Mouse (Mus musculus) erythroblast, embryonic 14.5 days (primary cell): ENCODE measurements at regions not wholly inside any gene's neighbourhood (a gene's known extent, or its start where the extent isn't known, plus 50 kb on each side); places are given as distances from the start of the nearest gene placed in this dataset.

Experiments
- H3K27me3 ChIP-seq: 2 replicates; pipeline ENCODE4 v1.6.1; 2012; ENCODE audit warnings: inconsistent platforms; ENCODE audit not compliant: control insufficient read depth
- H3K36me3 ChIP-seq: 2 replicates; pipeline ENCODE4 v1.6.1; 2012; ENCODE audit warnings: mild to moderate bottlenecking, inconsistent platforms; ENCODE audit not compliant: control insufficient read depth
- H3K4me1 ChIP-seq: 2 replicates; pipeline ENCODE4 v1.6.1; 2012; ENCODE audit warnings: inconsistent platforms; ENCODE audit not compliant: control insufficient read depth
- H3K4me3 ChIP-seq: replicated peaks from 2 replicates; pipeline ENCODE3; 2012; ENCODE audit warnings: moderate library complexity, mild to moderate bottlenecking, inconsistent platforms
- H3K9me3 ChIP-seq: 2 replicates; pipeline ENCODE4 v1.6.1; 2012; ENCODE audit warnings: low read length, inconsistent platforms, mixed read lengths; ENCODE audit not compliant: control insufficient read depth
- GATA1 ChIP-seq: IDR thresholded peaks from 2 replicates; pipeline ENCODE4 v1.6.1; 2012; ENCODE audit warnings: low read length, inconsistent platforms, mixed read lengths
- TAL1 ChIP-seq: IDR thresholded peaks from 3 replicates; pipeline ENCODE4 v1.6.1; 2012; ENCODE audit warnings: low read length, inconsistent platforms, mixed read lengths

DNA sequence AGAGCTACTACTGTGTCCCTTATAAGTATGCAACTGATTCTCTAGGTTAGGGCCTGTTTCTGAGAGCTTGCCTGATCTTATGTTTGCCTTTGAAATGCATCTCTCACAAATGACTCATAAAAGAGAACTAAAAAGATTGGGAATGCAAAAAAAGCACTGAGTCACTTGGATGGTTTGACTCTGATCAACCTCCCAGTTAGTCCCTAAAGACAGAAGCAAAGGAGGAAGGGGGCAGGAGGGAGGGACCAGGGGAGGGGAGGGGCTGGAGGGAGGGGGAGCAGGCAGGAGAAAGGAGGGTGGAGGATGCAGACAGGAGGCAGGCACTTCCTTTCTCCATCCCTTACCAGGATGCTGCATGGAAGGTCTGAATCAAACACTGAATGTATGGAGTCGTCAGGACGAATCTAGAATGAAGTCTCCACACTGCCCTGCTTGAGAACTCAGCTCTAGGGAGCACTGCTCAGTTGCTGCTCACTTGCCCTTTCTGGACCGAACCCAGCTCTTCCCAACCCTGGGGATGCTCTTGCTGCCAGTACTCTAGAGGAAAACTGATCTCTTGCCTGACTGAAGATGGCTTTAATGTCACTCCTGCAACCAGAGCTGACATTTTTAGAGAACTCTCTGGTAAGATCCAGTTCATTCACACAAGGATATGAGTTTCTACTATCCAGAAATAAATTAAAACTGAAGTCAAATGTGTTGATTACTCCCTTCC is 201.7 kb downstream of the Hlx start:
- TF ChIP-seq GATA1 (no peak), TAL1 (no peak)
- Histone ChIP-seq H3K4me1 (no peaks in the 10 kb centered on the region), H3K27me3 (no peaks in the 10 kb centered on the region; the same call in 1 of the 2 replicates), H3K36me3 (no peaks in the 10 kb centered on the region), H3K9me3 (no peaks in the 10 kb centered on the region), H3K4me3 (no peak overlapping the region)

DNA sequence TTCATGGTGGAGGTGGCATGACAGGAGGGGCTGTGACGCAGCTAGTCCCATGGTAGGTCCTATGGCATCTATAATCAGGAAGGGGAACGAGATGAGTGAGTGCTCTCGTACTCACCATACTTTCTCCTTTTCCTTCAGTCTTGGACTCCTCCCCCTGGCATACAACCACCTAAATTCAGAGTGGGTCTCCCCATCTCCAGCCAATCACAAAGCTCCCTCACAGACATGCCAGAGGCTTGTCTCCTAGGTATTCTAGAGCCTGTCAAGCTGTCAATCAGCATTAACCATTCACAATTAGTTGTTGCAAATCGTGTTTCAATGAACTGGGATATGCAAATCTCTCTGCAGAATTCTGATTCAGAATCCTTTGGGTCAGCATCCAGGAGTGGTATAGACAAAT is 206.7 kb downstream of the Hlx start:
- TF ChIP-seq GATA1 (no peak), TAL1 (no peak)

DNA sequence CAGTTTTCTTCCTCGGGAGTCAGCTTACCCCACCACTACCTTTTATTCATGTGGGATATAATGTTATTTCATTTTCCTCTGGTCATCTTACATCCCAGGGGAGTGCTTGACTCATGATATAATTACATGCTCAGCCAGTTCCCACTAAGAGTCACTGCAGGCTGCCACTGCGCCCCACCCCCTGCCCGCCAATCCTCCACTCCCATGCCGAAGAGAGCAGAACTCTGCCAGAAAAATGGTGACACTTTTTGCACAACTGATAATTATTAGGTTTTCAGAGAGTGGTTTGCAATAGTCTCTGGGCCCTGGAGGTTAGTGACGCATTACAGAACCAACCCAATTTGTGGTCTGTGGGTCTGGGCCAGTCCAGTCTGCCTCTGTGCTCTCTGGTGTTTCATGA is 212.9 kb downstream of the Hlx start:
- H3K4me3 ChIP-seq, result no peak overlapping the region
- no peaks in the 10 kb centered on the region for H3K27me3 ChIP-seq
- TF ChIP-seq GATA1 (no peak), TAL1 (no peak)
- H3K4me1 ChIP-seq, result no peaks in the 10 kb centered on the region
- H3K36me3 ChIP-seq, result no peaks in the 10 kb centered on the region
- H3K9me3 ChIP-seq, result no peaks in the 10 kb centered on the region

More for the DNA sequence above, 206.7 kb downstream of the Hlx start:
- Histone ChIP-seq H3K4me1 (no peaks in the 10 kb centered on the region), H3K36me3 (no peaks in the 10 kb centered on the region), H3K4me3 (no peak overlapping the region), H3K9me3 (no peaks in the 10 kb centered on the region), H3K27me3 (no peaks in the 10 kb centered on the region)

DNA sequence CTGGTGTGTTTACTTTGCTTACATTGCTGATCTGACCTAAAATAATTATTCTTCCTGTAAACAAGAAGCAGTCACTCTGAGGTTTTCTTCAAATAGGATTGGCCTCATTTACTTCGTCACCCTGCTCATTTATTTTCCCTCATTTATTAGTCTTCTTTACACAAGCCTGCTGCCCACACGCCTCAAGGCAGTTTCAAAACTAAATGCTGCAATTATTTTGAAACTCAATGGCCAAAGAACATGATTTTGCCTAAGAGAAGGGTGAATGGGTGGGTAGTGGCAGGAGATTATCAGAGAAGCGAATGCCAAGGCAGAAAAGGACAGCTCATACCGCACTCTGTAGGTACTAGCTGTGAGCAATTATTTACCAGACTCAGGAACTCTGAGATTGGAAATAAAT is 227.8 kb downstream of the Hlx start:
- Histone ChIP-seq H3K27me3 (no peaks in the 10 kb centered on the region), H3K4me1 (no peaks in the 10 kb centered on the region), H3K9me3 (0 out of 2 replicates have a peak, but pooled peaks cover 2% of the 10 kb centered on the region), H3K4me3 (no peak overlapping the region), H3K36me3 (no peaks in the 10 kb centered on the region)
- TF ChIP-seq TAL1 (no peak), GATA1 (no peak)

DNA sequence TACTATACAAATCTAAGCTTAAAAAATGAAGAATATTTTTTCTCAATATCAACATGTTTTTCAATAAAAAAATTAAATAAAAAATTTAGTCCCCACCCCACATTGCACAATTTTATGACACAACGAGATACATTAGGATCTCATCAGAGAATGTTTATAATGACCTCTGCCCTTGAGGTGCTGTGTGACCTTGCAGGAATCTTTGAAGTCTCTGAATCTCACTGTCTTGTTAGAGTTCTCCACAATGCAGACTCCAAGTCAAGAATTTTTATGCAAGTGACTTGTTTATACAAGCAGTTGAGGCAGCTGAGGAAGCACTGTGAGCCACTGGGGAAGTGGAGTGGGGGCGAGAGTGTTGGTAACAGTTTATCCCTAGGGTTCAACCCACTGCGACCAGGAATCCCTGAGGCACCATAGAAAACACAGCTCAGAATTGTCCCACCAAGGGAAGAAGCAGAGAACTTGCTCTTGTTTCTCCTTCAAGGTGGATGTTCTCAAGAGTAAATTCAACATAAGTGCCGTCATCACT is 228.5 kb downstream of the Hlx start:
- Histone ChIP-seq H3K4me3 (no peak overlapping the region), H3K4me1 (no peaks in the 10 kb centered on the region), H3K9me3 (0 out of 2 replicates have a peak, but pooled peaks cover 2% of the 10 kb centered on the region), H3K27me3 (no peaks in the 10 kb centered on the region), H3K36me3 (no peaks in the 10 kb centered on the region)
- TF ChIP-seq TAL1 (no peak), GATA1 (no peak)

DNA sequence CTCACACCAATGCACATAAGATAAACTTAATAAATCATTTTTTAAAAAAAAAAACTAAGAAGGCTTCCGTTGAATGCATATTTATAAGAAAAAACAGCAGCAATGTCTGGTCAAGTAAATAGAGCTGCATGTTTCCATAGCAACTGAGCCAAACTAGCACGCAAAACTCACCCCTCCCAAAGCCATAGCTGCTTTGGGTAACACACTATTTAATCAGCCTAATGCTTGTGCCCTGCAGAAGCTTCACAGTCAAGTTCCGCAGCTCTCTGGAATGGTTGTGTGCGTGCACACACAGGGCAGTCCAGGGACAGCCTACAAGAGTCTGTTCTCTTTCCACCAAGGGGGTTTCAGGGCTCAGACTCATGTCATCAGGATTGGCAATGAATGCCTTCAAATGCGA is 231.7 kb downstream of the Hlx start:
- no peak overlapping the region for H3K4me3 ChIP-seq

DNA sequence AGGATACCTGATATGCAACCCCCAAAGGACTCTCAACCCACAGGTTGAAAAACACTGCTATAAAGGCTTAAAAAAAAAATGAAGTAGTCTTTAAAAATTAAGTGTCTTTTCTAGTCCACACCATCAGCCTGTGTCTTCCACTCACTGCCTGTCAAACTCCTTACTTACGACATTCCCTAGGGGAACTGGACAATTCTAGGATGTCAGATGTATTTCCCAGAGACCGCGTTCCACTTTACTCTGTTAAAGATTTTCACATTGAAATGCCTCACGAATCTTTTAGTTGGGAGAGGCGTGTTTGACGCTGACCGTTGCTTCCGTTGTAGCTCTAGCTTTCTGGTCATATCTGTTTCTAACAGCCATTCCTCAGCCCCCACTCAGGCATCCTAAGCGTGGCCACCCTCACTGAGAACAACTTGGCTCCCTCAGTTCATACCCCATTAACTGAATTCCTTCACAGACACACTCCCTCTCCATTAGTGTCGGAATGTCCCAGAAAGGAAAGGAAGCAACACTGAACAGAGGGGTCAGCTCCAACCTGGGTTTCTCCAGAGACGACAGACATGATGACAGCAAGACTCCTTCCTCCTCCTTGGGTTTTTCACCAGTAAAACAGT is 233.4 kb downstream of the Hlx start:
- Histone ChIP-seq H3K36me3 (no peaks in the 10 kb centered on the region), H3K9me3 (peaks cover 5% of the 10 kb centered on the region), H3K4me3 (no peak overlapping the region), H3K4me1 (no peaks in the 10 kb centered on the region), H3K27me3 (no peaks in the 10 kb centered on the region)
- TF ChIP-seq TAL1 (no peak), GATA1 (no peak)

More for the DNA sequence above, 231.7 kb downstream of the Hlx start:
- Histone ChIP-seq H3K9me3 (peaks cover 5% of the 10 kb centered on the region), H3K36me3 (no peaks in the 10 kb centered on the region), H3K27me3 (no peaks in the 10 kb centered on the region), H3K4me1 (no peaks in the 10 kb centered on the region)
- no peak for TF ChIP-seq GATA1

DNA sequence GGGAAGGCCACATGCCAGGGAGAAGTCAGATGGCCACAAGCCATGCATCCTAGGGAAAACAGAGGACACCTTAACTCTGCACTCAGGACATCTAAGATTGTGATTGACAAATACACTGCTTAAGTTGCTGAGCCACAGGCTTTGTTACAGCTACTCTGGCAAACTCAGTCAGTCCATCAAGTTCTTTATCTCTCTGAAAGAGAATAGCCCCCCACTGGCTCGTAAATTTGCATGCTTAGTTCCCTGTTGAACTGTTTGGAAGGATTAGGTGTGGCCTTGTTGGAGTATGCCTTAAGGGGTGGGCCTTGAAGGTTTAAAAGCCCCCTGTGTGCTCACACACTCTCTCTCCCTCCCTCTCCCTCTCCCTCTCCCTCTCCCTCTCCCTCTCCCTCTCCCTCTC is 235.4 kb downstream of the Hlx start:
- Histone ChIP-seq H3K27me3 (no peaks in the 10 kb centered on the region), H3K9me3 (peaks cover 3% of the 10 kb centered on the region), H3K4me1 (no peaks in the 10 kb centered on the region), H3K4me3 (no peak overlapping the region), H3K36me3 (no peaks in the 10 kb centered on the region)
- no peak for TF ChIP-seq GATA1
- no peak for TF ChIP-seq TAL1

DNA sequence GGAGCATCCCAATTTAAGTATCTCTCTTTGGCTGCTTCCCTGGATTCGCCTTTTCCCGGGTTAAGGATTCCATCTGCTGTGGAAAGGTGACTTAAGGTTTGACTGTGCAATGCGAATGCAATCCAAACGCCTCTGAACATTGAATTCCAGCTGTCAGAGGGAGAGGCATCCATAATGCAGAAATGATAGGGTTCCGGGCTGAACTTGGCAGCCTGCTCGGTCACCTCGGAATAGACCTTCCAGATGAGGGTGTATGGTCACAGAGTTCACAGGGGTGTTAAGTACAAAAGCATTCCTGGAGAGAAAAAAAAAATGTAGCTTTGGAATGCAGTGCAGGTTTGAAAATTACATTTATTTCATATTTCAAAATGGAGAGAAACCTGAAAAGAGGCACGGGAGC is 238.6 kb downstream of the Hlx start:
- H3K9me3 ChIP-seq, result peaks cover 3% of the 10 kb centered on the region
- TF ChIP-seq TAL1 (no peak), GATA1 (no peak)
- H3K36me3 ChIP-seq, result no peaks in the 10 kb centered on the region
- no peak overlapping the region for H3K4me3 ChIP-seq
- no peaks in the 10 kb centered on the region for H3K27me3 ChIP-seq
- H3K4me1 ChIP-seq, result no peaks in the 10 kb centered on the region
